ENCODE assay signal across 8 mouse cellular contexts in the genomic region with DNA sequence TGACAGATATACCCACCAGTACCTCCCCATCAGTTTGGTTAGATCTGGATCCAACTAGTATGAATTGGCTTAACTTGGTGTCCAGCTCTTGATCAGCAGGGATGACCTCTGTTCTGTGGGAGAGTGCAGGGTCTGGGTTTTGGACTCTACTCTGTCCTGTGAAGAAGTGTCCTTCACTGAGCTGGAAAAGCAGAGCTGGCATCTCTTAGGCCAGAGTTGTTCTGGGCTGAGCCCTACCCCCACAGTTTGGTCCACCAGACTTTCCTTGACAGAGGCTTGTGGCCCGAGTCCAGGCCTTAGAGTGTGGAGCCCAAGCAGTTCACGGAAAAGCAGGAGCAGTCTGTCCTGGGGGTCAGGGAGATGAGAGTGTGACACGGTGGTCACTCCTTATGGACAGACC. TPM values are rescaled to one million over a fixed set of nuclear protein-coding genes. Genes with fewer than 3 reads are reported as not detected.
DNase-seq lines count a peak whose midpoint lies in the region; ATAC-seq and TF ChIP-seq lines count a peak whose summit lies in the region.

No protein-coding gene starts in this region.

- DNase-seq in lung, postnatal 10 days = no peak
- DNase-seq in forebrain, postnatal 0 days = no peak
- DNase-seq in limb, embryonic 11.5 days (ENCODE audit: low spot score) = no peak
- DNase-seq in retina, postnatal 1 day = no peak
- DNase-seq in spleen, postnatal 14 days (ENCODE audit: low spot score in 2 of 2) = no peak
- no peak for DNase-seq in gastrocnemius, adult 8-10 months (ENCODE audit: low spot score in 2 of 2)

- H3K36me3 ChIP-seq in lung, embryonic 16.5 days (ENCODE audit: control insufficient read depth, insufficient read depth, low read length) = no peaks in the 10 kb centered on the region
- H3K36me3 ChIP-seq in forebrain, postnatal 0 days (ENCODE audit: insufficient read depth) = no peaks in the 10 kb centered on the region
- H3K36me3 ChIP-seq in limb, embryonic 11.5 days (ENCODE audit: control insufficient read depth, insufficient read depth, low read length) = no peaks in the 10 kb centered on the region
- 0 out of 2 replicates have a peak, but pooled peaks cover 7% of the 10 kb centered on the region for H3K36me3 ChIP-seq in small intestine, adult 2 months (ENCODE audit: control insufficient read depth, insufficient read depth, low read length)

- H3K4me2 ChIP-seq in lung, embryonic 16.5 days (ENCODE audit: low read depth, low read length) = peak overlapping the region; percentile 78
- H3K4me2 ChIP-seq in forebrain, postnatal 0 days (ENCODE audit: low read depth) = peak overlapping the region; percentile 80
- peak overlapping the region; percentile 27 for H3K4me2 ChIP-seq in limb, embryonic 11.5 days (ENCODE audit: low read depth, severe bottlenecking)

- peaks cover 52% of the 10 kb centered on the region for H3K4me1 ChIP-seq in lung, embryonic 16.5 days (replicated peaks; ENCODE audit: control insufficient read depth, insufficient read depth, low read length)
- peaks cover 23% of the 10 kb centered on the region; the same call in 1 of the 2 replicates for H3K4me1 ChIP-seq in forebrain, postnatal 0 days (ENCODE audit: insufficient read depth)
- H3K4me1 ChIP-seq in limb, embryonic 11.5 days (ENCODE audit: control insufficient read depth, insufficient read depth, low read length) = peaks cover 30% of the 10 kb centered on the region
- H3K4me1 ChIP-seq in small intestine, adult 2 months (ENCODE audit: control insufficient read depth, insufficient read depth, insufficient read length, low read length) = peaks cover 19% of the 10 kb centered on the region

- H3K27ac ChIP-seq in lung, embryonic 16.5 days (ENCODE audit: low read length) = no peak overlapping the region
- no peak overlapping the region for H3K27ac ChIP-seq in forebrain, postnatal 0 days (ENCODE audit: low read depth, low read length)
- H3K27ac ChIP-seq in limb, embryonic 11.5 days (replicated peaks; ENCODE audit: low read depth, low read length) = peak overlapping the region; percentile 70
- H3K27ac ChIP-seq in small intestine, adult 2 months (ENCODE audit: insufficient read depth, low read depth, low read length) = peak overlapping the region; percentile 99

- ATAC-seq in lung, embryonic 16.5 days (ENCODE audit: low read depth) = no peak
- ATAC-seq in forebrain, postnatal 0 days = no peak
- ATAC-seq in limb, embryonic 11.5 days (ENCODE audit: insufficient number of reproducible peaks, low FRiP score, low TSS enrichment, low read depth) = no peak

- peak overlapping the region; percentile 17 for H3K4me3 ChIP-seq in lung, embryonic 16.5 days (ENCODE audit: low read length)
- H3K4me3 ChIP-seq in forebrain, postnatal 0 days (ENCODE audit: low read depth, low read length) = no peak overlapping the region
- H3K4me3 ChIP-seq in limb, embryonic 11.5 days (ENCODE audit: low read depth, low read length) = peak overlapping the region; percentile 14; the same call in 1 of the 2 replicates
- H3K4me3 ChIP-seq in small intestine, adult 2 months (ENCODE audit: low read depth, low read length) = peak overlapping the region; percentile 74

- whole genome bisulfite sequencing in lung, embryonic 16.5 days = 42% methylated on average over 3 of the region's 3 CpGs
- 57% methylated on average over 3 of the region's 3 CpGs for WGBS in forebrain, postnatal 0 days
- 81% methylated on average over 3 of the region's 3 CpGs for WGBS in limb, embryonic 11.5 days
- 14% methylated on average over 3 of the region's 3 CpGs for WGBS in small intestine, adult 2 months

- no peaks in the 10 kb centered on the region for H3K27me3 ChIP-seq in lung, embryonic 16.5 days (ENCODE audit: control insufficient read depth, insufficient read depth, low read depth, low read length)
- no peaks in the 10 kb centered on the region for H3K27me3 ChIP-seq in forebrain, postnatal 0 days (ENCODE audit: insufficient read depth, low read length)
- H3K27me3 ChIP-seq in limb, embryonic 11.5 days (ENCODE audit: control insufficient read depth, insufficient read depth, low read length) = no peaks in the 10 kb centered on the region
- H3K27me3 ChIP-seq in small intestine, adult 2 months (ENCODE audit: control insufficient read depth, insufficient read depth, low read length) = no peaks in the 10 kb centered on the region

- TF ChIP-seq POLR2A in small intestine, adult 2 months (IDR thresholded peaks at IDR 0.05; ENCODE audit: low read depth, low read length) = peak; percentile 26; the same call in 1 of the 2 replicates

- H3K9me3 ChIP-seq in lung, embryonic 16.5 days (ENCODE audit: control insufficient read depth, low read length) = no peaks in the 10 kb centered on the region
- H3K9me3 ChIP-seq in forebrain, postnatal 0 days (ENCODE audit: low read length) = no peaks in the 10 kb centered on the region
- no peaks in the 10 kb centered on the region for H3K9me3 ChIP-seq in limb, embryonic 11.5 days (ENCODE audit: control insufficient read depth, low read length)

- no peak for TF ChIP-seq CTCF in forebrain, postnatal 0 days (IDR thresholded peaks at IDR 0.05; ENCODE audit: low read depth)
- no peak for TF ChIP-seq CTCF in small intestine, adult 2 months (IDR thresholded peaks at IDR 0.05; ENCODE audit: extremely low read depth, insufficient read length, insufficient replicate concordance, low read depth, low read length)

- peak overlapping the region; percentile 42 for H3K9ac ChIP-seq in lung, embryonic 16.5 days (ENCODE audit: low read length)
- no peak overlapping the region for H3K9ac ChIP-seq in forebrain, postnatal 0 days
- H3K9ac ChIP-seq in limb, embryonic 11.5 days (ENCODE audit: low read length) = 0 out of 2 replicates have a peak overlapping the region, but pooled peaks have one; percentile 17

RNA-seq across cellular contexts. Expression of a gene that starts 3.2 kb away (rescaled TPM):
- 12.3 and 13.0 TPM in 2 replicates for polyA plus RNA-seq in lung, embryonic 16.5 days (2015; fragmentation: Nextera tagmentation; extraction: Ambion mirVana)
- total RNA-seq in forebrain, postnatal 0 days (2014; rRNA removed) = 12.3 and 14.6 TPM in 2 replicates
- polyA plus RNA-seq in forebrain, postnatal 0 days (2015; fragmentation: Nextera tagmentation; extraction: Ambion mirVana) = 7.2 and 9.4 TPM in 2 replicates
- polyA plus RNA-seq in limb, embryonic 11.5 days (2014; fragmentation: Nextera tagmentation; extraction: Ambion mirVana) = 16.0 and 16.3 TPM in 2 replicates
- polyA plus RNA-seq in small intestine, adult 2 months (2012; rRNA removed) = 29.1 and 107 TPM in 2 replicates
- total RNA-seq in gastrocnemius, adult 8-10 months (2022) = 1 to 10 TPM; 4.9 to 7.7 (median 5.1) TPM

RNA-seq across cellular contexts. Expression of a gene that starts 29.6 kb away (rescaled TPM):
- polyA plus RNA-seq in lung, embryonic 16.5 days (2015; fragmentation: Nextera tagmentation; extraction: Ambion mirVana) = 45.6 and 48.5 TPM in 2 replicates
- 15.5 and 21.8 TPM in 2 replicates for total RNA-seq in forebrain, postnatal 0 days (2014; rRNA removed)
- 27.3 and 37.6 TPM in 2 replicates for polyA plus RNA-seq in forebrain, postnatal 0 days (2015; fragmentation: Nextera tagmentation; extraction: Ambion mirVana)
- 29.3 and 36.4 TPM in 2 replicates for polyA plus RNA-seq in limb, embryonic 11.5 days (2014; fragmentation: Nextera tagmentation; extraction: Ambion mirVana)
- polyA plus RNA-seq in small intestine, adult 2 months (2012; rRNA removed) = 3.9 and 5.5 TPM in 2 replicates
- 10 to 100 TPM; 19.9 to 24.7 (median 22.6) TPM for total RNA-seq in gastrocnemius, adult 8-10 months (2022)

RNA-seq across cellular contexts. Expression of a gene that starts 37.0 kb away (rescaled TPM):
- polyA plus RNA-seq in lung, embryonic 16.5 days (2015; fragmentation: Nextera tagmentation; extraction: Ambion mirVana) = 3.5 and 4.4 TPM in 2 replicates
- 25.6 and 29.1 TPM in 2 replicates for total RNA-seq in forebrain, postnatal 0 days (2014; rRNA removed)
- polyA plus RNA-seq in forebrain, postnatal 0 days (2015; fragmentation: Nextera tagmentation; extraction: Ambion mirVana) = 3.7 and 4.8 TPM in 2 replicates
- 4.8 and 6.0 TPM in 2 replicates for polyA plus RNA-seq in limb, embryonic 11.5 days (2014; fragmentation: Nextera tagmentation; extraction: Ambion mirVana)
- 7.1 and 13.0 TPM in 2 replicates for polyA plus RNA-seq in small intestine, adult 2 months (2012; rRNA removed)
- total RNA-seq in gastrocnemius, adult 8-10 months (2022) = 10 to 100 TPM in 3 of 4 experiments, 1 to 10 TPM in 1; 8.9 to 12.8 (median 11.3) TPM

Comparison
In these comparisons a context has a peak if more than half of its experiments do, and no peak if none do; other contexts are left out.
1. H3K27ac ChIP-seq: peak in limb, embryonic 11.5 days (single experiment) and small intestine, adult 2 months (single experiment); none in lung, embryonic 16.5 days (single experiment) and forebrain, postnatal 0 days (single experiment).
2. H3K4me2 ChIP-seq: peak in every context shown above with its lines; median percentile 80 in forebrain, postnatal 0 days; 78 in lung, embryonic 16.5 days; 27 in limb, embryonic 11.5 days.